Mouse (Mus musculus): Measurements from ENCODE around the gene Myh2. TPM values are rescaled to one million over a fixed set of nuclear protein-coding genes. Genes with fewer than 3 reads are reported as not detected.

Myh2 gene
- polyA plus RNA-seq, 1 experiment from 2014 or later, result not detected

GRCm38 (mm10) chr11:67199752-67200151 lies 28.9 kb downstream of the Myh2 start, which contains the start of gene Myh1:
Gene Myh1, plus strand, starts transcription at chr11:67200052.
- H3K4me1 ChIP-seq (replicated peaks; ENCODE audit: control insufficient read depth, insufficient read depth, low read length), result no peaks in the 10 kb centered on the region
- H3K36me3 ChIP-seq (ENCODE audit: control insufficient read depth, insufficient read depth, low read length), result no peaks in the 10 kb centered on the region
- 75% methylated on average over 4 of the region's 4 CpGs for WGBS

GRCm38 (mm10) chr11:67204766-67205165 lies 33.9 kb downstream of the Myh2 start:
- Histone ChIP-seq H3K27ac (ENCODE audit: low read depth, low read length) (no peak overlapping the region), H3K4me3 (ENCODE audit: low read depth, low read length) (no peak overlapping the region), H3K27me3 (replicated peaks; ENCODE audit: control insufficient read depth, insufficient read depth, low read length) (no peaks in the 10 kb centered on the region), H3K4me2 (no peak overlapping the region), H3K9ac (ENCODE audit: low read depth, low read length) (no peak overlapping the region), H3K9me3 (ENCODE audit: control insufficient read depth, low read length) (no peaks in the 10 kb centered on the region), H3K4me1 (replicated peaks; ENCODE audit: control insufficient read depth, insufficient read depth, low read length) (no peaks in the 10 kb centered on the region), H3K36me3 (ENCODE audit: control insufficient read depth, insufficient read depth, low read length) (no peaks in the 10 kb centered on the region)
- DNase-seq (ENCODE audit: low spot score), result no peak
- 77% methylated on average over 3 of the region's 3 CpGs for WGBS
- no peak for ATAC-seq (replicated peaks; ENCODE audit: low FRiP score)

More at GRCm38 (mm10) chr11:67199752-67200151, 28.9 kb downstream of the Myh2 start, which contains the start of gene Myh1:
- no peaks in the 10 kb centered on the region for H3K27me3 ChIP-seq (replicated peaks; ENCODE audit: control insufficient read depth, insufficient read depth, low read length)
- no peak within 1 kb of the TSS for H3K9ac ChIP-seq (ENCODE audit: low read depth, low read length)
- no peak within 1 kb of the TSS for H3K27ac ChIP-seq (ENCODE audit: low read depth, low read length)
- DNase-seq (ENCODE audit: low spot score), result no peak
- no peak within 1 kb of the TSS for H3K4me2 ChIP-seq
- H3K9me3 ChIP-seq (ENCODE audit: control insufficient read depth, low read length), result no peaks in the 10 kb centered on the region
- H3K4me3 ChIP-seq (ENCODE audit: low read depth, low read length), result no peak within 1 kb of the TSS
- no peak for ATAC-seq (replicated peaks; ENCODE audit: low FRiP score)

- ATAC-seq (replicated peaks; ENCODE audit: low FRiP score), result no peak
- Histone ChIP-seq H3K27ac (ENCODE audit: low read depth, low read length) (no peak overlapping the region), H3K27me3 (replicated peaks; ENCODE audit: control insufficient read depth, insufficient read depth, low read length) (no peaks in the 10 kb centered on the region), H3K9ac (ENCODE audit: low read depth, low read length) (no peak overlapping the region), H3K4me3 (ENCODE audit: low read depth, low read length) (no peak overlapping the region), H3K9me3 (ENCODE audit: control insufficient read depth, low read length) (no peaks in the 10 kb centered on the region), H3K36me3 (ENCODE audit: control insufficient read depth, insufficient read depth, low read length) (no peaks in the 10 kb centered on the region), H3K4me1 (replicated peaks; ENCODE audit: control insufficient read depth, insufficient read depth, low read length) (no peaks in the 10 kb centered on the region), H3K4me2 (no peak overlapping the region)
- no peak for DNase-seq (ENCODE audit: low spot score)
- whole genome bisulfite sequencing, result 85% methylated on average over 8 of the region's 8 CpGs
Observed at GRCm38 (mm10) chr11:67221803-67222202, 51.0 kb downstream of the Myh2 start.

- H3K27me3 ChIP-seq (replicated peaks; ENCODE audit: control insufficient read depth, insufficient read depth, low read length), result no peaks in the 10 kb centered on the region
- H3K4me2 ChIP-seq, result no peak overlapping the region
- H3K27ac ChIP-seq (ENCODE audit: low read depth, low read length), result no peak overlapping the region
- H3K36me3 ChIP-seq (ENCODE audit: control insufficient read depth, insufficient read depth, low read length), result no peaks in the 10 kb centered on the region
- no peaks in the 10 kb centered on the region for H3K4me1 ChIP-seq (replicated peaks; ENCODE audit: control insufficient read depth, insufficient read depth, low read length)
- DNase-seq (ENCODE audit: low spot score) (no peak), ATAC-seq (replicated peaks; ENCODE audit: low FRiP score) (no peak)
- 67% methylated on average over 3 of the region's 3 CpGs for WGBS
- H3K9me3 ChIP-seq (ENCODE audit: control insufficient read depth, low read length), result no peaks in the 10 kb centered on the region
- H3K4me3 ChIP-seq (ENCODE audit: low read depth, low read length), result no peak overlapping the region
- no peak overlapping the region for H3K9ac ChIP-seq (ENCODE audit: low read depth, low read length)
Observed at GRCm38 (mm10) chr11:67224466-67224865, 53.6 kb downstream of the Myh2 start.

GRCm38 (mm10) chr11:67228731-67229130 lies 57.9 kb downstream of the Myh2 start:
- ATAC-seq (replicated peaks; ENCODE audit: low FRiP score), result no peak
- WGBS, result 84% methylated on average over 3 of the region's 3 CpGs
- H3K4me3 ChIP-seq (ENCODE audit: low read depth, low read length), result no peak overlapping the region

GRCm38 (mm10) chr11:67229166-67229565 lies 58.3 kb downstream of the Myh2 start:
- Histone ChIP-seq H3K4me2 (no peak overlapping the region), H3K27me3 (replicated peaks; ENCODE audit: control insufficient read depth, insufficient read depth, low read length) (no peaks in the 10 kb centered on the region), H3K4me3 (ENCODE audit: low read depth, low read length) (no peak overlapping the region), H3K36me3 (ENCODE audit: control insufficient read depth, insufficient read depth, low read length) (no peaks in the 10 kb centered on the region), H3K27ac (ENCODE audit: low read depth, low read length) (no peak overlapping the region), H3K4me1 (replicated peaks; ENCODE audit: control insufficient read depth, insufficient read depth, low read length) (no peaks in the 10 kb centered on the region), H3K9me3 (ENCODE audit: control insufficient read depth, low read length) (no peaks in the 10 kb centered on the region), H3K9ac (ENCODE audit: low read depth, low read length) (no peak overlapping the region)
- ATAC-seq (replicated peaks; ENCODE audit: low FRiP score) (no peak), DNase-seq (ENCODE audit: low spot score) (no peak)
- 69% methylated on average over 5 of the region's 5 CpGs for WGBS

More at GRCm38 (mm10) chr11:67228731-67229130, 57.9 kb downstream of the Myh2 start:
- Histone ChIP-seq H3K4me1 (replicated peaks; ENCODE audit: control insufficient read depth, insufficient read depth, low read length) (no peaks in the 10 kb centered on the region), H3K27me3 (replicated peaks; ENCODE audit: control insufficient read depth, insufficient read depth, low read length) (no peaks in the 10 kb centered on the region), H3K27ac (ENCODE audit: low read depth, low read length) (no peak overlapping the region), H3K9ac (ENCODE audit: low read depth, low read length) (no peak overlapping the region), H3K9me3 (ENCODE audit: control insufficient read depth, low read length) (no peaks in the 10 kb centered on the region), H3K4me2 (no peak overlapping the region), H3K36me3 (ENCODE audit: control insufficient read depth, insufficient read depth, low read length) (no peaks in the 10 kb centered on the region)
- no peak for DNase-seq (ENCODE audit: low spot score)

GRCm38 (mm10) chr11:67229946-67230345 lies 59.1 kb downstream of the Myh2 start:
- no peak for ATAC-seq (replicated peaks; ENCODE audit: low FRiP score)
- 74% methylated on average over 2 of the region's 2 CpGs for WGBS

GRCm38 (mm10) chr11:67235639-67236358 lies 65.0 kb downstream of the Myh2 start:
- H3K4me2 ChIP-seq, result no peak overlapping the region
- H3K4me3 ChIP-seq (ENCODE audit: low read depth, low read length), result no peak overlapping the region
- ATAC-seq (replicated peaks; ENCODE audit: low FRiP score) (no peak), DNase-seq (ENCODE audit: low spot score) (no peak)
- H3K36me3 ChIP-seq (ENCODE audit: control insufficient read depth, insufficient read depth, low read length), result no peaks in the 10 kb centered on the region
- no peak overlapping the region for H3K9ac ChIP-seq (ENCODE audit: low read depth, low read length)
- no peaks in the 10 kb centered on the region for H3K9me3 ChIP-seq (ENCODE audit: control insufficient read depth, low read length)
- 51% methylated on average over 5 of the region's 5 CpGs for WGBS
- H3K4me1 ChIP-seq (replicated peaks; ENCODE audit: control insufficient read depth, insufficient read depth, low read length), result no peaks in the 10 kb centered on the region
- H3K27me3 ChIP-seq (replicated peaks; ENCODE audit: control insufficient read depth, insufficient read depth, low read length), result no peaks in the 10 kb centered on the region
- no peak overlapping the region for H3K27ac ChIP-seq (ENCODE audit: low read depth, low read length)

More at GRCm38 (mm10) chr11:67229946-67230345, 59.1 kb downstream of the Myh2 start:
- Histone ChIP-seq H3K36me3 (ENCODE audit: control insufficient read depth, insufficient read depth, low read length) (no peaks in the 10 kb centered on the region), H3K4me2 (no peak overlapping the region), H3K4me1 (replicated peaks; ENCODE audit: control insufficient read depth, insufficient read depth, low read length) (no peaks in the 10 kb centered on the region), H3K9me3 (ENCODE audit: control insufficient read depth, low read length) (no peaks in the 10 kb centered on the region), H3K27ac (ENCODE audit: low read depth, low read length) (no peak overlapping the region), H3K9ac (ENCODE audit: low read depth, low read length) (no peak overlapping the region), H3K4me3 (ENCODE audit: low read depth, low read length) (no peak overlapping the region), H3K27me3 (replicated peaks; ENCODE audit: control insufficient read depth, insufficient read depth, low read length) (no peaks in the 10 kb centered on the region)
- DNase-seq (ENCODE audit: low spot score), result no peak

- Histone ChIP-seq H3K4me2 (no peak overlapping the region), H3K9ac (ENCODE audit: low read depth, low read length) (no peak overlapping the region), H3K4me1 (replicated peaks; ENCODE audit: control insufficient read depth, insufficient read depth, low read length) (no peaks in the 10 kb centered on the region), H3K4me3 (ENCODE audit: low read depth, low read length) (no peak overlapping the region), H3K27me3 (replicated peaks; ENCODE audit: control insufficient read depth, insufficient read depth, low read length) (no peaks in the 10 kb centered on the region), H3K36me3 (ENCODE audit: control insufficient read depth, insufficient read depth, low read length) (no peaks in the 10 kb centered on the region), H3K27ac (ENCODE audit: low read depth, low read length) (no peak overlapping the region), H3K9me3 (ENCODE audit: control insufficient read depth, low read length) (no peaks in the 10 kb centered on the region)
- ATAC-seq (replicated peaks; ENCODE audit: low FRiP score) (no peak), DNase-seq (ENCODE audit: low spot score) (no peak)
- WGBS, result 84% methylated on average over 9 of the region's 9 CpGs
Observed at GRCm38 (mm10) chr11:67236799-67237198, 66.0 kb downstream of the Myh2 start.
